Mouse (Mus musculus) embryonic facial prominence, embryonic 14.5 days (tissue): ENCODE measurements around the gene Olfr722. TPM values are rescaled to one million over a fixed set of nuclear protein-coding genes. Genes with fewer than 3 reads are reported as not detected.
"Not testable (repeated sequence)": the region's sequence is repeated elsewhere in the genome, so short reads cannot be mapped to it uniquely, and the experiment has no call there.

Source experiments
- ATAC-seq: fragments of 200-750 bp; cut with Nextera tagmentation; 2 replicates; pipeline ENCODE4 v1.8.0; 2017; ENCODE audit warnings: low read depth, moderate number of reproducible peaks, moderate TSS enrichment
- DNase-seq: peaks from one replicate; pipeline ENCODE4 v3.0.0-alpha.2; 2015; ENCODE audit warnings: low spot score
- H3K27ac ChIP-seq: fragments of 300-500 bp; sonication (generic); replicated peaks from 2 replicates; pipeline ENCODE4 v1.5.1; 2014; ENCODE audit warnings: low read depth, mild to moderate bottlenecking, low read length, moderate library complexity
- H3K27me3 ChIP-seq: fragments of 300-500 bp; sonication (generic); replicated peaks from 2 replicates; pipeline ENCODE4 v1.6.1; 2014; ENCODE audit warnings: low read length; ENCODE audit not compliant: control insufficient read depth, insufficient read depth
- H3K36me3 ChIP-seq: fragments of 300-500 bp; sonication (generic); 2 replicates; pipeline ENCODE4 v1.6.1; 2014; ENCODE audit warnings: low read length, mixed read lengths; ENCODE audit not compliant: control insufficient read depth, insufficient read depth
- H3K4me1 ChIP-seq: fragments of 300-500 bp; sonication (generic); 2 replicates; pipeline ENCODE4 v1.6.1; 2014; ENCODE audit warnings: antibody characterized with exemption, low read length; ENCODE audit not compliant: control insufficient read depth, insufficient read depth
- H3K4me2 ChIP-seq: fragments of 300-500 bp; sonication (generic); 2 replicates; pipeline ENCODE4 v1.6.1; 2014; ENCODE audit warnings: low read depth, mild to moderate bottlenecking, low read length, moderate library complexity, mixed read lengths
- H3K4me3 ChIP-seq: fragments of 300-500 bp; sonication (generic); 2 replicates; pipeline ENCODE4 v1.5.1; 2014; ENCODE audit warnings: low read depth, mild to moderate bottlenecking, low read length
- H3K9ac ChIP-seq: fragments of 300-500 bp; sonication (generic); 2 replicates; pipeline ENCODE4 v1.6.1; 2014; ENCODE audit warnings: low read depth, mild to moderate bottlenecking, low read length, moderate library complexity, mixed read lengths
- H3K9me3 ChIP-seq: fragments of 300-500 bp; sonication (generic); 2 replicates; pipeline ENCODE4 v1.6.1; 2016; ENCODE audit warnings: low read length; ENCODE audit not compliant: control insufficient read depth
- polyA plus RNA-seq: library from polyadenylated mRNA; unstranded; fragments of >200 nt; fragmentation: Nextera tagmentation; extraction: Ambion mirVana; gene quantifications from 2 replicates; pipeline ENCODE4 v1.2.1, GENCODE M21; 2014

The Olfr722 gene
- polyA plus RNA-seq, result not detected in 2 replicates

DNA sequence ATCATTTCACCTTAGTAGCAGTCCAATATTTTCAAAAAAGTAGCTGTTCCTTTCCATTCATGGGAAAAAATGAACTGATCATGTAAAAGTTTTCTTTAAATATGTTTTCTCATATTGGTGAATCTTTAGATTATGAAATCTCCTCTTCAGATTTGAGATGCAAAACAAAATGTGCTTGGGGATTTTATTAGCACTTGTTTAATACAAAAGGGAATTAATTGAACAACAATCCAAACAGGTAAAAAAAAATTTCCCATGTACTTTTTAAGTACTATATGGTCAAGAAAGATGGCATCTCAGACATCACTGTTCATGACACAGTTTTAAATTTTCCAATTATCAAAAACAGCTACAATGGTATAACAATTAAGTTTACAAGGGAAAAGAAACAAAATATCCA lies at the start of gene Olfr722:
TSS of gene Olfr722 (minus strand) at position 101 of the 400 bp plus-strand sequence.
- no peaks in the 10 kb centered on the region for H3K4me1 ChIP-seq
- no peaks in the 10 kb centered on the region for H3K27me3 ChIP-seq
- no peaks in the 10 kb centered on the region for H3K9me3 ChIP-seq
- no peak for DNase-seq
- H3K27ac ChIP-seq, result no peak within 1 kb of the TSS
- no peak within 1 kb of the TSS for H3K4me2 ChIP-seq
- H3K4me3 ChIP-seq, result no peak within 1 kb of the TSS
- ATAC-seq, result no peak
- H3K36me3 ChIP-seq, result no peaks in the 10 kb centered on the region
- H3K9ac ChIP-seq, result no peak within 1 kb of the TSS

GRCm38 (mm10) chr14:49931687-49932086 lies 29.9 kb upstream of the Olfr722 start, which contains the start of gene Olfr723:
Gene Olfr723, minus strand, starts transcription at chr14:49931787.
- not testable (repeated sequence) for H3K9me3 ChIP-seq, H3K27ac ChIP-seq, H3K9ac ChIP-seq, H3K4me2 ChIP-seq, H3K27me3 ChIP-seq, ATAC-seq, H3K4me3 ChIP-seq, H3K36me3 ChIP-seq, DNase-seq, H3K4me1 ChIP-seq

DNA sequence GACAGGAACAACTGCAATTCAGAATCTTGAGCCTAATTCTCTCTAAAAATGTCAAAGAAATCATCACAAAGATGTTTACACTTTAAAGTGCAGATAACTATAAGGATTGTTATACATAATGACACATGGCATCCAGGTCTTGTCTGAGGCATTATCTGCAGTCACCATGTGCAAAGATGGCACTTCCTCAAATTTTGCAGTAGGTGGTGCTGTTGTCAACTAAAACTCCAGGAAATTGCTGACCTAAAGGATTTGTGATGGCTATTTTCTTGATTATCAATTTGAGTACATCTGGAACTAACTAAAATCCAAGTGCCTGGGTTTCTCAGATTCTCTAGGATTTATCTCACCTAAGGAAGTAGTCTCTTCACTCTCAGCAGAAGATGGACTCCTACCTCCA lies 41.4 kb downstream of the Olfr722 start:
- Histone ChIP-seq H3K36me3 (no peaks in the 10 kb centered on the region), H3K27me3 (no peaks in the 10 kb centered on the region), H3K27ac (no peak overlapping the region), H3K4me3 (no peak overlapping the region), H3K4me1 (no peaks in the 10 kb centered on the region), H3K9me3 (no peaks in the 10 kb centered on the region), H3K4me2 (no peak overlapping the region), H3K9ac (no peak overlapping the region)
- ATAC-seq (no peak), DNase-seq (peak; percentile 7)

Other genes starting within 250 kb of the Olfr722 start
- gene Armh4, start 118.6 kb downstream of the Olfr722 start, polyA plus RNA-seq, result 29.4 and 29.8 TPM in 2 replicates
- not detected in 2 replicates for gene Olfr723, start 29.8 kb upstream of the Olfr722 start, polyA plus RNA-seq
- 0.35 TPM in 1 of 2 replicates, not detected in the other for gene Olfr724, start 61.3 kb upstream of the Olfr722 start, polyA plus RNA-seq
- gene Olfr725, start 138.4 kb upstream of the Olfr722 start, polyA plus RNA-seq, result not detected in 2 replicates
- gene Olfr726, start 189.0 kb upstream of the Olfr722 start, polyA plus RNA-seq, result not detected in 2 replicates
- gene Olfr727, start 221.2 kb upstream of the Olfr722 start, polyA plus RNA-seq, result 0.10 TPM in 1 of 2 replicates, not detected in the other
- not detected in 2 replicates for gene Olfr728, start 240.7 kb upstream of the Olfr722 start, polyA plus RNA-seq